In genomic region chr19:41151321-41152015, GRCm38 (mm10) we compare ENCODE assay signal across 16 mouse cellular contexts. TPM values are rescaled to one million over a fixed set of nuclear protein-coding genes. Genes with fewer than 3 reads are reported as not detected.
DNase-seq lines count a peak whose midpoint lies in the region; ATAC-seq and TF ChIP-seq lines count a peak whose summit lies in the region.
"Had no signal": no experiment of that assay in that cellular context is flagged by ENCODE, and none has a peak within 500 bp of the region (broad histone marks: within the 10 kb centered on the region; RNA-seq: fewer than 3 reads in every experiment).

No protein-coding gene starts in this region.

- TF ChIP-seq POLR2A in lung, adult 2 months (IDR thresholded peaks at IDR 0.05; ENCODE audit: borderline replicate concordance, extremely low read depth, low read depth, low read length), result no peak

- H3K27me3 ChIP-seq in heart, embryonic 11.5 days (ENCODE audit: control insufficient read depth, insufficient read depth, low read length), result no peaks in the 10 kb centered on the region
- 0 out of 2 replicates have a peak, but pooled peaks cover 2% of the 10 kb centered on the region for H3K27me3 ChIP-seq in embryonic facial prominence, embryonic 15.5 days
- H3K27me3 ChIP-seq: embryonic facial prominence, embryonic 12.5 days; liver, embryonic 12.5 days had no signal

- no peak for TF ChIP-seq CTCF in lung, adult 2 months (IDR thresholded peaks at IDR 0.05; ENCODE audit: insufficient read depth, low read length)

- ATAC-seq in heart, embryonic 11.5 days (replicated peaks; ENCODE audit: insufficient number of reproducible peaks, low FRiP score, low TSS enrichment), result no peak
- no peak for ATAC-seq in embryonic facial prominence, embryonic 15.5 days (ENCODE audit: insufficient number of reproducible peaks, low FRiP score, low TSS enrichment, low read depth)
- ATAC-seq: hindbrain, embryonic 16.5 days; liver, embryonic 12.5 days had no signal

- no peaks in the 10 kb centered on the region for H3K9me3 ChIP-seq in heart, embryonic 11.5 days (replicated peaks; ENCODE audit: control insufficient read depth, low read length)
- no peaks in the 10 kb centered on the region for H3K9me3 ChIP-seq in embryonic facial prominence, embryonic 15.5 days (replicated peaks)
- H3K9me3 ChIP-seq: embryonic facial prominence, embryonic 12.5 days; liver, embryonic 12.5 days had no signal

- DNase-seq in heart, adult 8-10 months (ENCODE audit: low spot score), result peak; percentile 72
- peak; percentile 33 for DNase-seq in lung, postnatal 10 days
- DNase-seq in lung, adult 2 months, result no peak
- peak; percentile 41 for DNase-seq in skeletal muscle tissue, adult 2 months (ENCODE audit: low read depth, low spot score)
- DNase-seq in neural tube, embryonic 10.5 days (ENCODE audit: extremely low spot score, low spot score), result no peak
- DNase-seq: adrenal gland, adult 2 months; cerebellum, postnatal 25 days; thymus, postnatal 25 days had no signal

- no peaks in the 10 kb centered on the region for H3K36me3 ChIP-seq in heart, embryonic 11.5 days (ENCODE audit: control insufficient read depth, insufficient read depth, low read length)
- no peaks in the 10 kb centered on the region for H3K36me3 ChIP-seq in embryonic facial prominence, embryonic 15.5 days
- H3K36me3 ChIP-seq: embryonic facial prominence, embryonic 12.5 days; liver, embryonic 12.5 days had no signal

- H3K4me2 ChIP-seq in heart, embryonic 11.5 days, result no peak overlapping the region
- no peak overlapping the region for H3K4me2 ChIP-seq in embryonic facial prominence, embryonic 15.5 days (replicated peaks)
- H3K4me2 ChIP-seq: embryonic facial prominence, embryonic 12.5 days; liver, embryonic 12.5 days had no signal

- H3K4me1 ChIP-seq in heart, embryonic 11.5 days (ENCODE audit: control insufficient read depth, insufficient read depth, low read length), result no peaks in the 10 kb centered on the region
- H3K4me1 ChIP-seq in lung, adult 2 months (ENCODE audit: control insufficient read depth, insufficient read depth, low read length), result no peaks in the 10 kb centered on the region
- peaks cover 25% of the 10 kb centered on the region for H3K4me1 ChIP-seq in embryonic facial prominence, embryonic 15.5 days
- H3K4me1 ChIP-seq: liver, embryonic 12.5 days had no signal

- no peak overlapping the region for H3K9ac ChIP-seq in heart, embryonic 11.5 days (ENCODE audit: low read depth, low read length)
- no peak overlapping the region for H3K9ac ChIP-seq in embryonic facial prominence, embryonic 15.5 days
- H3K9ac ChIP-seq: embryonic facial prominence, embryonic 12.5 days; liver, embryonic 12.5 days had no signal

- no peak overlapping the region for H3K27ac ChIP-seq in heart, embryonic 11.5 days (ENCODE audit: low read depth, low read length)
- 0 out of 2 replicates have a peak overlapping the region, but pooled peaks have one; percentile 67 for H3K27ac ChIP-seq in embryonic facial prominence, embryonic 15.5 days (replicated peaks)
- H3K27ac ChIP-seq: embryonic facial prominence, embryonic 12.5 days; left cerebral cortex, adult 2 months; liver, embryonic 12.5 days had no signal

- H3K4me3 ChIP-seq in heart, embryonic 11.5 days (ENCODE audit: low read depth, low read length), result no peak overlapping the region
- no peak overlapping the region for H3K4me3 ChIP-seq in lung, adult 2 months (replicated peaks; ENCODE audit: extremely low read depth, low read depth, low read length)
- no peak overlapping the region for H3K4me3 ChIP-seq in embryonic facial prominence, embryonic 15.5 days (replicated peaks)
- H3K4me3 ChIP-seq: embryonic facial prominence, embryonic 12.5 days; left cerebral cortex, adult 2 months; liver, embryonic 12.5 days had no signal

- 66% methylated on average over 7 of the region's 7 CpGs for WGBS in heart, embryonic 11.5 days (ENCODE audit: insufficient replicate concordance)
- WGBS in lung, adult 2 months, result 61% methylated on average over 7 of the region's 7 CpGs
- WGBS in embryonic facial prominence, embryonic 15.5 days, result 54% methylated on average over 7 of the region's 7 CpGs

RNA-seq across cellular contexts. Expression of gene Tll2, which starts 55.2 kb away (rescaled TPM):
- 1 to 10 TPM in 1 of 4 experiments, under 1 TPM in 3; 0.12 to 1.0 (median 0.46) TPM for total RNA-seq in heart, adult 8-10 months (2022)
- polyA plus RNA-seq in heart, embryonic 11.5 days (2014; fragmentation: Nextera tagmentation; extraction: Ambion mirVana), result not detected in 2 replicates
- 0.03 and 0.21 TPM in 2 replicates for polyA plus RNA-seq in lung, adult 2 months (2012; rRNA removed)
- polyA plus RNA-seq in embryonic facial prominence, embryonic 15.5 days (2015; fragmentation: Nextera tagmentation; extraction: Ambion mirVana), result 0.76 and 0.97 TPM in 2 replicates
- total RNA-seq: adrenal gland, adult 2 months; CH12.LX; megakaryocyte, adult 5-6 weeks had no signal
- polyA plus RNA-seq: liver, embryonic 12.5 days had no signal

Comparison
In these comparisons a context has a peak if more than half of its experiments do, and no peak if none do; other contexts are left out.
1. DNase-seq: peak in heart, adult 8-10 months (single experiment), lung, postnatal 10 days (single experiment) and skeletal muscle tissue, adult 2 months (single experiment); none in lung, adult 2 months (single experiment) and neural tube, embryonic 10.5 days (single experiment).